Mouse (Mus musculus) spleen, adult 2 months (tissue): Measurements from ENCODE around the gene Rab11a.

Experiments
- CTCF ChIP-seq: fragments of 200-500 bp; IDR thresholded peaks from 2 replicates; pipeline ENCODE4 v1.5.1; 2011; ENCODE audit warnings: mild to moderate bottlenecking, inconsistent platforms; ENCODE audit not compliant: insufficient read depth, insufficient read length, insufficient replicate concordance; ENCODE audit errors: extremely low read depth
- POLR2A ChIP-seq: fragments of 200-500 bp; IDR thresholded peaks from 2 replicates; pipeline ENCODE4 v1.6.1; 2011; ENCODE audit warnings: low read depth, low read length, inconsistent platforms

- TF ChIP-seq CTCF (no peak), POLR2A (no peak)
Observed at GRCm38 (mm10) chr9:64775491-64775890, 37.9 kb upstream of the Rab11a start.
